In genomic region chr19:38031144-38031543, GRCm38 (mm10) we compare ENCODE assay signal across 7 mouse cellular contexts. TPM values are rescaled to one million over a fixed set of nuclear protein-coding genes. Genes with fewer than 3 reads are reported as not detected.
DNase-seq lines count a peak whose midpoint lies in the region; ATAC-seq and TF ChIP-seq lines count a peak whose summit lies in the region.

No protein-coding gene starts in this region.

- TF ChIP-seq CTCF in forebrain, postnatal 0 days (IDR thresholded peaks at IDR 0.05; ENCODE audit: low read depth), result no peak

- H3K27me3 ChIP-seq in kidney, embryonic 14.5 days (ENCODE audit: control insufficient read depth, insufficient read depth, low read length), result no peaks in the 10 kb centered on the region
- no peaks in the 10 kb centered on the region for H3K27me3 ChIP-seq in embryonic facial prominence, embryonic 13.5 days
- H3K27me3 ChIP-seq in forebrain, postnatal 0 days (ENCODE audit: insufficient read depth, low read length), result no peaks in the 10 kb centered on the region
- H3K27me3 ChIP-seq in midbrain, embryonic 14.5 days (ENCODE audit: control insufficient read depth, insufficient read depth, low read length), result no peaks in the 10 kb centered on the region

- no peak overlapping the region for H3K4me3 ChIP-seq in kidney, embryonic 14.5 days (ENCODE audit: low read length)
- H3K4me3 ChIP-seq in embryonic facial prominence, embryonic 13.5 days, result no peak overlapping the region
- no peak overlapping the region for H3K4me3 ChIP-seq in forebrain, postnatal 0 days (ENCODE audit: low read depth, low read length)
- no peak overlapping the region for H3K4me3 ChIP-seq in midbrain, embryonic 14.5 days (replicated peaks; ENCODE audit: low read depth, low read length)

- peaks cover 28% of the 10 kb centered on the region for H3K4me1 ChIP-seq in kidney, embryonic 14.5 days (ENCODE audit: control insufficient read depth, insufficient read depth, low read length)
- H3K4me1 ChIP-seq in embryonic facial prominence, embryonic 13.5 days, result peaks cover 13% of the 10 kb centered on the region
- H3K4me1 ChIP-seq in forebrain, postnatal 0 days (ENCODE audit: insufficient read depth), result 0 out of 2 replicates have a peak, but pooled peaks cover 4% of the 10 kb centered on the region
- no peaks in the 10 kb centered on the region for H3K4me1 ChIP-seq in midbrain, embryonic 14.5 days (ENCODE audit: control insufficient read depth, insufficient read depth, low read length)

- H3K9ac ChIP-seq in kidney, embryonic 14.5 days (ENCODE audit: low read depth, low read length), result no peak overlapping the region
- no peak overlapping the region for H3K9ac ChIP-seq in embryonic facial prominence, embryonic 13.5 days
- H3K9ac ChIP-seq in forebrain, postnatal 0 days, result no peak overlapping the region
- H3K9ac ChIP-seq in midbrain, embryonic 14.5 days (replicated peaks; ENCODE audit: low read length), result no peak overlapping the region

- peak; percentile 17; the same call in 1 of the 2 replicates for ATAC-seq in kidney, embryonic 14.5 days (ENCODE audit: low FRiP score, low TSS enrichment)
- ATAC-seq in embryonic facial prominence, embryonic 13.5 days (ENCODE audit: insufficient number of reproducible peaks, insufficient read depth, low FRiP score, low TSS enrichment, low read depth), result no peak
- ATAC-seq in forebrain, postnatal 0 days, result no peak
- ATAC-seq in midbrain, embryonic 14.5 days (ENCODE audit: low FRiP score, low TSS enrichment), result no peak

- H3K4me2 ChIP-seq in kidney, embryonic 14.5 days (replicated peaks; ENCODE audit: low read depth, low read length), result peak overlapping the region; percentile 24; the same call in 1 of the 2 replicates
- peak overlapping the region; percentile 35 for H3K4me2 ChIP-seq in embryonic facial prominence, embryonic 13.5 days
- peak overlapping the region; percentile 27 for H3K4me2 ChIP-seq in forebrain, postnatal 0 days (ENCODE audit: low read depth)
- peak overlapping the region; percentile 29 for H3K4me2 ChIP-seq in midbrain, embryonic 14.5 days (ENCODE audit: low read length)

- no peak for DNase-seq in kidney, postnatal 14 days
- DNase-seq in forebrain, postnatal 0 days, result no peak
- DNase-seq in midbrain, embryonic 14.5 days, result no peak
- DNase-seq in T-cell, adult 2 months (ENCODE audit: low spot score), result no peak
- DNase-seq in cerebellum, postnatal 14 days, result no peak

- no peak overlapping the region for H3K27ac ChIP-seq in kidney, embryonic 14.5 days (ENCODE audit: low read depth, low read length)
- H3K27ac ChIP-seq in embryonic facial prominence, embryonic 13.5 days, result no peak overlapping the region
- H3K27ac ChIP-seq in forebrain, postnatal 0 days (ENCODE audit: low read depth, low read length), result no peak overlapping the region
- no peak overlapping the region for H3K27ac ChIP-seq in midbrain, embryonic 14.5 days (replicated peaks; ENCODE audit: low read depth, low read length)

- no peaks in the 10 kb centered on the region for H3K36me3 ChIP-seq in kidney, embryonic 14.5 days (ENCODE audit: control insufficient read depth, insufficient read depth, low read length)
- no peaks in the 10 kb centered on the region for H3K36me3 ChIP-seq in embryonic facial prominence, embryonic 13.5 days
- H3K36me3 ChIP-seq in forebrain, postnatal 0 days (ENCODE audit: insufficient read depth), result no peaks in the 10 kb centered on the region
- H3K36me3 ChIP-seq in midbrain, embryonic 14.5 days (ENCODE audit: control insufficient read depth, insufficient read depth, low read length), result no peaks in the 10 kb centered on the region

- 60% methylated on average over 9 of the region's 9 CpGs for WGBS in kidney, embryonic 14.5 days
- WGBS in embryonic facial prominence, embryonic 13.5 days, result 66% methylated on average over 9 of the region's 9 CpGs
- 77% methylated on average over 9 of the region's 9 CpGs for WGBS in forebrain, postnatal 0 days
- WGBS in midbrain, embryonic 14.5 days, result 72% methylated on average over 9 of the region's 9 CpGs

- H3K9me3 ChIP-seq in kidney, embryonic 14.5 days (ENCODE audit: control insufficient read depth, low read length), result no peaks in the 10 kb centered on the region
- no peaks in the 10 kb centered on the region for H3K9me3 ChIP-seq in embryonic facial prominence, embryonic 13.5 days
- no peaks in the 10 kb centered on the region for H3K9me3 ChIP-seq in forebrain, postnatal 0 days (ENCODE audit: low read length)
- H3K9me3 ChIP-seq in midbrain, embryonic 14.5 days (ENCODE audit: control insufficient read depth, low read length), result no peaks in the 10 kb centered on the region

RNA-seq across cellular contexts. Expression of gene Myof, which starts 12.2 kb away (rescaled TPM):
- polyA plus RNA-seq in kidney, embryonic 14.5 days (2014; fragmentation: Nextera tagmentation; extraction: Ambion mirVana), result 14.5 and 17.1 TPM in 2 replicates
- polyA plus RNA-seq in embryonic facial prominence, embryonic 13.5 days (2015; fragmentation: Nextera tagmentation; extraction: Ambion mirVana), result 12.2 and 12.7 TPM in 2 replicates
- total RNA-seq in forebrain, postnatal 0 days (2014; rRNA removed), result 4.8 and 5.1 TPM in 2 replicates
- polyA plus RNA-seq in forebrain, postnatal 0 days (2015; fragmentation: Nextera tagmentation; extraction: Ambion mirVana), result 1.4 and 1.5 TPM in 2 replicates
- polyA plus RNA-seq in midbrain, embryonic 14.5 days (2014; fragmentation: Nextera tagmentation; extraction: Ambion mirVana), result 0.15 and 1.1 TPM in 2 replicates

RNA-seq across cellular contexts. Expression of gene Cep55, which starts 23.7 kb away (rescaled TPM):
- 28.1 and 33.0 TPM in 2 replicates for polyA plus RNA-seq in kidney, embryonic 14.5 days (2014; fragmentation: Nextera tagmentation; extraction: Ambion mirVana)
- polyA plus RNA-seq in embryonic facial prominence, embryonic 13.5 days (2015; fragmentation: Nextera tagmentation; extraction: Ambion mirVana), result 19.1 and 21.8 TPM in 2 replicates
- 2.5 and 3.9 TPM in 2 replicates for total RNA-seq in forebrain, postnatal 0 days (2014; rRNA removed)
- polyA plus RNA-seq in forebrain, postnatal 0 days (2015; fragmentation: Nextera tagmentation; extraction: Ambion mirVana), result 2.3 and 2.7 TPM in 2 replicates
- polyA plus RNA-seq in midbrain, embryonic 14.5 days (2014; fragmentation: Nextera tagmentation; extraction: Ambion mirVana), result 2.8 and 10.0 TPM in 2 replicates
